Comparison of ENCODE assay signal across 23 mouse cellular contexts in genomic region chr11:111663269-111663668, GRCm38 (mm10).
DNase-seq lines count a peak whose midpoint lies in the region.
"Had no signal": no experiment of that assay in that cellular context is flagged by ENCODE, and none has a peak within 500 bp of the region (broad histone marks: within the 10 kb centered on the region; RNA-seq: fewer than 3 reads in every experiment).

No protein-coding gene starts in this region.

- no peak overlapping the region for H3K4me3 ChIP-seq in embryonic facial prominence, embryonic 10.5 days
- no peak overlapping the region for H3K4me3 ChIP-seq in limb, embryonic 10.5 days
- H3K4me3 ChIP-seq: embryonic facial prominence, embryonic 12.5 days; embryonic facial prominence, embryonic 15.5 days; heart, embryonic 12.5 days; heart, embryonic 15.5 days; hindbrain, embryonic 13.5 days; intestine, embryonic 15.5 days had no signal

- no peaks in the 10 kb centered on the region for H3K9me3 ChIP-seq in embryonic facial prominence, embryonic 10.5 days
- no peaks in the 10 kb centered on the region for H3K9me3 ChIP-seq in limb, embryonic 10.5 days (replicated peaks)
- H3K9me3 ChIP-seq: embryonic facial prominence, embryonic 12.5 days; embryonic facial prominence, embryonic 15.5 days; heart, embryonic 12.5 days; heart, embryonic 15.5 days; hindbrain, embryonic 13.5 days; intestine, embryonic 15.5 days had no signal

- H3K36me3 ChIP-seq in embryonic facial prominence, embryonic 10.5 days (replicated peaks), result no peaks in the 10 kb centered on the region
- no peaks in the 10 kb centered on the region for H3K36me3 ChIP-seq in limb, embryonic 10.5 days
- H3K36me3 ChIP-seq: embryonic facial prominence, embryonic 12.5 days; embryonic facial prominence, embryonic 15.5 days; heart, embryonic 12.5 days; heart, embryonic 15.5 days; hindbrain, embryonic 13.5 days; intestine, embryonic 15.5 days had no signal

- WGBS in embryonic facial prominence, embryonic 10.5 days, result 45% methylated on average over 3 of the region's 3 CpGs
- WGBS in limb, embryonic 10.5 days, result 41% methylated on average over 3 of the region's 3 CpGs

- peak; percentile 23 for DNase-seq in embryo, embryonic 10 days (ENCODE audit: low spot score)
- no peak for DNase-seq in embryo, embryonic 9.5 days (ENCODE audit: extremely low spot score)
- DNase-seq in embryonic facial prominence, embryonic 10.5 days (ENCODE audit: low spot score), result peak; percentile 43
- peak; percentile 55 for DNase-seq in limb, embryonic 10.5 days (ENCODE audit: low spot score)
- DNase-seq in cerebellum, postnatal 14 days, result no peak
- no peak for DNase-seq in right cerebral cortex, postnatal 10 days (ENCODE audit: low spot score in 2 of 2)
- DNase-seq: adrenal gland, postnatal 10 days; adrenal gland, postnatal 36 days; cerebellum, adult 18-20 months; cerebellum, adult 9-10 months; cerebellum, postnatal 25 days; forebrain, postnatal 0 days; gastrocnemius, postnatal 25 days; heart, adult 18-20 months; heart, postnatal 10 days; heart, postnatal 36 days; kidney, adult 2 months had no signal

- H3K4me1 ChIP-seq in embryonic facial prominence, embryonic 10.5 days, result peaks cover 18% of the 10 kb centered on the region
- peaks cover 32% of the 10 kb centered on the region for H3K4me1 ChIP-seq in limb, embryonic 10.5 days
- H3K4me1 ChIP-seq: heart, embryonic 12.5 days; heart, embryonic 15.5 days; intestine, embryonic 15.5 days had no signal

- H3K27ac ChIP-seq in embryonic facial prominence, embryonic 10.5 days (replicated peaks), result no peak overlapping the region
- no peak overlapping the region for H3K27ac ChIP-seq in limb, embryonic 10.5 days
- H3K27ac ChIP-seq: embryonic facial prominence, embryonic 12.5 days; embryonic facial prominence, embryonic 15.5 days; heart, embryonic 15.5 days; hindbrain, embryonic 13.5 days; intestine, embryonic 15.5 days had no signal

- H3K27me3 ChIP-seq in embryonic facial prominence, embryonic 10.5 days (replicated peaks; ENCODE audit: low read depth, poor library complexity, severe bottlenecking), result no peaks in the 10 kb centered on the region
- no peaks in the 10 kb centered on the region for H3K27me3 ChIP-seq in limb, embryonic 10.5 days (ENCODE audit: low read depth, poor library complexity, severe bottlenecking)
- H3K27me3 ChIP-seq: embryonic facial prominence, embryonic 12.5 days; embryonic facial prominence, embryonic 15.5 days; heart, embryonic 12.5 days; heart, embryonic 15.5 days; hindbrain, embryonic 13.5 days; intestine, embryonic 15.5 days had no signal

Comparison
In these comparisons a context has a peak if more than half of its experiments do, and no peak if none do; other contexts are left out.
1. DNase-seq: peak in embryo, embryonic 10 days (single experiment), embryonic facial prominence, embryonic 10.5 days (single experiment) and limb, embryonic 10.5 days (single experiment); none in embryo, embryonic 9.5 days (single experiment), cerebellum, postnatal 14 days (0 of 2) and right cerebral cortex, postnatal 10 days (0 of 2).